Mouse (Mus musculus): ENCODE measurements around the gene Dzip1l. TPM values are rescaled to one million over a fixed set of nuclear protein-coding genes. Genes with fewer than 3 reads are reported as not detected.

Gene Dzip1l
- polyA plus RNA-seq, 1 experiment from 2014 or later, result 12.8 TPM

DNA sequence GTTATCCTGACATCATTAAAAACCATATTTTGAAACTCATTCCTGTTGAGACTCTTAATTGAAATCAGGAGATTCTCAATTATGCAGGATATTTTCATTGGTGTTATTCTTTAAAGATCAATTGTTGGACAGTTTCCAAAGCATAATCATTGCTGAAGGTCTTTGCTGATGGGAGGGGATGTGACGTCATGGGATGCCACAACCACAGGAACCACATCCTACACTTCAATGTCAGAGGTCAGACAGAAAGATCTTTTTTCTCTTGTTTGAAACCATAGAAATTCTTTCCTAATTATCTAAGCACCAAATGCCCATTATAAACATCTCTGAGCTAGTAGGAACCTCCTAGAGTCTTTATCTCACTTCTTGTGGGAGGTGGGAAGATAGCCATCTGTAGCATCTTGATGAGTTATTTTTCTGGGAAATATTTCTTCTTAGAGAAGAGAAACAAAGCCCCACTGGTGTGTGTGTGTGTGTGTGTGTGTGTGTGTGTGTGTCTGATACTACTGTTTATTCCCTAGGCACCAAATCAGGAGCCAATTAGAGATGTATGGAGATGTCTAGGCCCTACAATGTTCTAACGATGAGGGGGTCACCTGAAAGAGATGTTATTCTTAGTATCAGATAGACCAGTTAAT lies 70.6 kb downstream of the Dzip1l start:
- H3K4me3 ChIP-seq (replicated peaks), result no peak overlapping the region
- no peaks in the 10 kb centered on the region for H3K36me3 ChIP-seq
- H3K4me2 ChIP-seq (replicated peaks), result no peak overlapping the region
- H3K27ac ChIP-seq, result no peak overlapping the region
- ATAC-seq, result no peak
- H3K9ac ChIP-seq (replicated peaks), result no peak overlapping the region
- 92% methylated on average over 2 of the region's 2 CpGs for WGBS
- no peaks in the 10 kb centered on the region for H3K4me1 ChIP-seq (replicated peaks)
- H3K27me3 ChIP-seq, result no peaks in the 10 kb centered on the region
- no peaks in the 10 kb centered on the region for H3K9me3 ChIP-seq

DNA sequence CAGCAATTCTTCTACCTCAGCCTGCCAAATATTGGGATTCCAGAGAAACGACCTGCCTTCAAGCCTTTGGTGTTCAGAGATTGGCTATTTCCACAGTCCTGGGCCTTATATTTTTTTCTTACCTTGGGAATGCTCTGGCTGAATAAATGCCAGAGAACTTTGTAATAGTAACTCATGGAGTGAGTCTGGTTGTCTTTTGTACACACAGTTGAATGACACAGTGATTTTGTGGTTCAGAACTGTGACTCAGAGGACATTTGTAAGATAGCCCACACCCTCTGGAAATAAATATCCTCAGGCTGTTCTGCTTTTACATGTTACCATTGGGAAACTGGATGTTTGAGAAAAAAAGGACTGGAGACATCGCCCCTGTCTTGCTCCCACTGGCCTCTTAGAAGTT lies 71.9 kb downstream of the Dzip1l start:
- no peak for ATAC-seq
- Histone ChIP-seq H3K9ac (replicated peaks) (no peak overlapping the region), H3K4me1 (replicated peaks) (no peaks in the 10 kb centered on the region), H3K9me3 (no peaks in the 10 kb centered on the region), H3K27ac (no peak overlapping the region), H3K4me3 (replicated peaks) (no peak overlapping the region), H3K27me3 (no peaks in the 10 kb centered on the region), H3K4me2 (replicated peaks) (no peak overlapping the region), H3K36me3 (no peaks in the 10 kb centered on the region)
- WGBS, result 87% methylated on average over 2 of the region's 2 CpGs

DNA sequence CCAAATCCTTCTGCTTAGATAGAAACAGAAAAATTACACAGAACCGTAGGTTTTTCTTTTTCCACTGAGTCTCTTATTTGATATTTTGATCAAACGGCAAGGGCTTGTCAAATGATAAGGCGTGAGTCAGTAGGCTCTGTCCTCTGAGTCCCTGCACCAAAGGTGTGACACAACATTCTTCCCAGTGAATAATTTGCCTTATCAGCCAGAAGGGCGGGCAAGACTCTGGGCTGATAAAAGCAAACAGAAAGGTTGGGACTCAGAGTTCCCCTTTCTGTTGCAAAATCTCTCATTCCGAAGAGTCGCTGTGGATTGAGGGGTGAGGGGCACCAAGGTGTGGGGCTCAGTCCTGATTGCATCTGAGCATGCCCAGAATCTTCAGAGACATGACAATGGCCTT lies 72.9 kb downstream of the Dzip1l start:
- Histone ChIP-seq H3K9ac (replicated peaks) (no peak overlapping the region), H3K27ac (no peak overlapping the region), H3K27me3 (no peaks in the 10 kb centered on the region), H3K4me3 (replicated peaks) (no peak overlapping the region), H3K4me1 (replicated peaks) (no peaks in the 10 kb centered on the region), H3K36me3 (no peaks in the 10 kb centered on the region), H3K9me3 (no peaks in the 10 kb centered on the region), H3K4me2 (replicated peaks) (no peak overlapping the region)
- no peak for ATAC-seq
- WGBS, result 89% methylated on average over 6 of the region's 6 CpGs

DNA sequence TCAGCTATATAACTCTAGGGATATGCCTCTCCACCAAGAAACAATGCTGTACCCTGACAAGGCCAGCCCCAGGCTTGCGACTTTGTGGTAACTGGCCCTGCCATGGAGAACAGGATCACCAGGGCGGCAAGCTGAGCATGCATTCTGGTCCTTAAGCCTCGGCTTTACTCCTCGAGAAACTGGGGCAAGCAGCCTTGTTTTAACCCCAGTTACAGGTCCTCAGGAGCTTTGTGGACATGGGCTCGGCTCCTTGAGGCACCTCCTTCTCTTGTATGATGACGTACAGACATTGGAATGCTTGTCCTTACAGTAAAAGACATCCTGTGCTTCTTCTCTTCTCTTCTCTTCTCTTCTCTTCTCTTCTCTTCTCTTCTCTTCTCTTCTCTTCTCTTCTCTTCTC lies 74.4 kb downstream of the Dzip1l start:
- Histone ChIP-seq H3K4me1 (replicated peaks) (no peaks in the 10 kb centered on the region), H3K4me3 (replicated peaks) (no peak overlapping the region), H3K36me3 (no peaks in the 10 kb centered on the region), H3K9me3 (no peaks in the 10 kb centered on the region), H3K4me2 (replicated peaks) (no peak overlapping the region), H3K27me3 (no peaks in the 10 kb centered on the region), H3K9ac (replicated peaks) (no peak overlapping the region), H3K27ac (no peak overlapping the region)
- WGBS, result 78% methylated on average over 6 of the region's 6 CpGs
- ATAC-seq, result no peak

DNA sequence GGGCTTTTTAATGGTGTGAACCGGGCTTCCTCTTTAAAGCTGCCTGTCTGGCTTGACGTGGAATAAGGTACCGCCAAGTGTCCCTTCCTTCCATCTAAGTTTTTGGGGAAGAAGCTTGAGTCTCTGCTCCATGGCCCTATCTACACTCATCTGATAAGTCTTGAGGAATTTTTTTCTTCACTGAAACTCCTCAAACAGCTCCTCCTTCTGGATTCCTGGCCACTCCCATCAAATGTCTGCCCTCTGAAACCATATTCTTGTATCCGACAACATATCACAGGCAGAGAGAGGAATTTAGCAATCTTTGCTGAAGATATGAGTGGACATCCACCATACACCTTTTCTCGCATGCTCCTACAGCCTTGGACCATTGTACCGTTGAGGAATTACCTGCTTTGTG lies 77.0 kb downstream of the Dzip1l start:
- ATAC-seq, result no peak
- Histone ChIP-seq H3K4me1 (replicated peaks) (no peaks in the 10 kb centered on the region), H3K27me3 (no peaks in the 10 kb centered on the region), H3K27ac (no peak overlapping the region), H3K4me3 (replicated peaks) (no peak overlapping the region), H3K9ac (replicated peaks) (no peak overlapping the region), H3K36me3 (no peaks in the 10 kb centered on the region), H3K4me2 (replicated peaks) (no peak overlapping the region), H3K9me3 (no peaks in the 10 kb centered on the region)
- WGBS, result 94% methylated on average over 6 of the region's 6 CpGs

DNA sequence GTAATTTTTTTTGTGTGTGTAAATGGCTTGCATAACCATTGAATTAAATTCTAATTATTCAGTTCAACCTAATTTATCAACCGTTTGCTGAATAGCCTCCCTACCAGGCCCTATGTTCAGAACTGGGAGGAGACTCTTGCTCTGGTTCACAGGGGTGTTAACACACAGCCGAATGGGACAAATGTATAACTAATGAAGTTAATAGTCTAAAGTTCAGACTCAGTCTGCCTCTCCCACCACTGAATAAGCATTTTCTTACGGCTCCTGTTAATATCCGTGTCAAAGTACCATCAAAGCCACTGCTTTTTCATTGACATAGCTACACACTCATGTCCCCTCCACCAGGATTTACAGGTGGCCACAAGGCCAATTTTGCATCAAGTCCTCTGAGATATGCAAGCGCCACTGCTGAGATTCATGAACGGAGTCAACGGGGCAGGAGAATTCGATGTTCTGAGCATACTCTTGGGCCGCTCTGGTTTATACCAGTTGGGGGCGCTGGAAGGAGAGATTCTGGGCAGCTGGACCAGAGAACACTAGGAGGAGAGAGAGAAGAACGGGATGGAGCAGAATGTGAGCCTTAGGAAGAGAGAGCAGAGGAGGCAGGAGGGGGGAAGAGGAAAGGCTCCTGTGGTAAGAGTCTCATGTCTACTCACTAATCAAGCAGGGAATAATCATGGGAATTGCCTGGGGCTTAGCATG lies 78.3 kb downstream of the Dzip1l start:
- Histone ChIP-seq H3K27ac (no peak overlapping the region), H3K36me3 (no peaks in the 10 kb centered on the region), H3K9me3 (no peaks in the 10 kb centered on the region), H3K9ac (replicated peaks) (no peak overlapping the region), H3K4me2 (replicated peaks) (no peak overlapping the region), H3K4me1 (replicated peaks) (no peaks in the 10 kb centered on the region), H3K4me3 (replicated peaks) (no peak overlapping the region), H3K27me3 (no peaks in the 10 kb centered on the region)
- WGBS, result 75% methylated on average over 11 of the region's 11 CpGs
- no peak for ATAC-seq

DNA sequence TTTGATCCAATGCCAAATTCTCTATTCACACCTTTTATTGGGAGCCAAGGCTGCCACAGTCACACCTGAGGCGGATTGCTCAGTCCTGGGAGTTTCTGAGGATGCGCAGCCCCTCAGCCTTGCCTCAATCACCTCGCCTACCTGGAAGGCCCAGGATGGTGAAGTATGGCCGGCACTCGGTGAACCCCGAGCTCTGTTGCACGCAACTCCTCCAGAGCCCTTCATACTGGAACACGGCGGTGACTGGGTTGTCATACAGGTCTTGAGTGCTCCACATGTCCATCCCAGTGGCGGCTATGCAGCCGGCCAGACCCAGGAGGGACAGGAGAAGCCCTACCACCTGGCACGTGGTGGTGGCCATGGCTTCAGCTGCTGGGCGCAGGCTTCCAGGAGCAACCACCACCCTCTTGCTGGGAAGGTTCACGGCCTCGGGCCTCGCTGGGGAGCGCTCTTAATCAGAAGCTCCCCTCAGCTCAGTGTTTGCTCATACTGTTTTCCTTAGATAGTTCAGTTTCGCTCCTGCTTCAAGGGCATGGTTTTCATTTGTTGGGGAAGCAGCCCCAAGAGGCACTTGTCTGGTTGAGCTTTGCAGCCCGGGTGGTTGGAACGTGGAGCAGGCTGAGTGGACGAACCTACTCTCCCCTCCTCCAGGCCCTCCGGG lies 80.4 kb downstream of the Dzip1l start:
- H3K27ac ChIP-seq, result no peak overlapping the region
- H3K4me1 ChIP-seq (replicated peaks), result no peaks in the 10 kb centered on the region
- H3K36me3 ChIP-seq, result no peaks in the 10 kb centered on the region
- H3K4me3 ChIP-seq (replicated peaks), result no peak overlapping the region
- ATAC-seq, result no peak
- H3K9ac ChIP-seq (replicated peaks), result no peak overlapping the region
- H3K9me3 ChIP-seq, result no peaks in the 10 kb centered on the region
- 91% methylated on average over 22 of the region's 22 CpGs for WGBS
- H3K27me3 ChIP-seq, result no peaks in the 10 kb centered on the region
- H3K4me2 ChIP-seq (replicated peaks), result no peak overlapping the region

DNA sequence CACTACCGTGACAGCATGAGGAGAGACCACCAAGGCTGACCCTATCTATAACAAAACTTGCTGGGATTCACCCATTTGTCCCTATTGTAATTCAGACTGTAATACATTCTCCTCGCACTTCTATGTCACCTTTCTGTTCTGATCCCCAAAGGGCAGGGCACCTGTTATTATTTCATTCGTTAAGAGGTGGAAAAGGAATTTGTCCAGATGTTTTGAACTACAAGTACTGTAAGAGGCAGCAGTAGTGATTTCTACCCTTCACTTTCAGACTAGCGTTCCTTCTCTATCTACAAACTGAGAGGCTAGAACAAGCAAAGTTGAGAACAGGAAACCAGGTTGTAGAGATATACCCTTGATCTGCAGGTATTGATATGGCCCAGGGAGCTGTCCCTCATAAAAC lies 81.0 kb downstream of the Dzip1l start:
- Histone ChIP-seq H3K27me3 (no peaks in the 10 kb centered on the region), H3K27ac (no peak overlapping the region), H3K4me1 (replicated peaks) (no peaks in the 10 kb centered on the region), H3K4me3 (replicated peaks) (no peak overlapping the region), H3K36me3 (no peaks in the 10 kb centered on the region), H3K9me3 (no peaks in the 10 kb centered on the region), H3K9ac (replicated peaks) (no peak overlapping the region), H3K4me2 (replicated peaks) (no peak overlapping the region)
- 89% methylated on average over 4 of the region's 4 CpGs for WGBS
- no peak for ATAC-seq

DNA sequence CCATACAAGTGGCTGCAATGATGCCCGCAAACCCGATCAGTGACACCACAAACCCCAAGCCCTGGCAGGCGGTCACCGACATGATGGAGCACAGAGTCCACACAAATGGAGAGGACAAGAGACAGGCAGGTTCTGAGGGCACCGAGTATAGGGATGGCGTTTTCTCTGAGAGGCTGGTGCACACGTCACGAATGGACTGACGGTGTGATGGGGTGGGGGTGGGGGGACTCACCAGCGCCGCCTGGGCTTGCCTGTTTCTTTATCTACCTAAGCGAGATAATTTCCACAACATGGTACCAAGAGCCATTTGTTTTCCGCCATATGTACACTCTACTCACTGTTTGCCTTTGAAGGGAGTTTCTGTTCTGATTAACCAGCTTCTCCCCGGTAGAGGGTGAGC lies 87.8 kb downstream of the Dzip1l start, which contains the start of gene Cldn18:
Cldn18 (minus strand) TSS at position 134 of the 400 bp plus-strand sequence.
- Histone ChIP-seq H3K4me1 (replicated peaks) (no peaks in the 10 kb centered on the region), H3K27ac (no peak within 1 kb of the TSS), H3K9ac (replicated peaks) (no peak within 1 kb of the TSS), H3K27me3 (no peaks in the 10 kb centered on the region), H3K36me3 (no peaks in the 10 kb centered on the region), H3K4me3 (replicated peaks) (no peak within 1 kb of the TSS), H3K4me2 (replicated peaks) (no peak within 1 kb of the TSS), H3K9me3 (no peaks in the 10 kb centered on the region)
- ATAC-seq, result no peak
- WGBS, result 91% methylated on average over 14 of the region's 14 CpGs

Other genes starting within 250 kb of the Dzip1l start
- gene Mras, start 192.1 kb upstream of the Dzip1l start, polyA plus RNA-seq (2015; fragmentation: Nextera tagmentation; extraction: Ambion mirVana), result 43.8 and 46.0 TPM in 2 replicates
- gene Nme9, start 178.0 kb upstream of the Dzip1l start, polyA plus RNA-seq (2015; fragmentation: Nextera tagmentation; extraction: Ambion mirVana), result 0.55 TPM in 1 of 2 replicates, not detected in the other
- gene Armc8, start 60.6 kb upstream of the Dzip1l start, polyA plus RNA-seq (2015; fragmentation: Nextera tagmentation; extraction: Ambion mirVana), result 61.8 and 68.2 TPM in 2 replicates
- gene Dbr1, start 53.7 kb upstream of the Dzip1l start, polyA plus RNA-seq (2015; fragmentation: Nextera tagmentation; extraction: Ambion mirVana), result 29.1 and 32.1 TPM in 2 replicates
- gene A4gnt, start 17.0 kb upstream of the Dzip1l start, polyA plus RNA-seq (2015; fragmentation: Nextera tagmentation; extraction: Ambion mirVana), result not detected in 2 replicates
- 0.12 TPM in 1 of 2 replicates, not detected in the other for gene Cldn18, start 87.8 kb downstream of the Dzip1l start, polyA plus RNA-seq (2015; fragmentation: Nextera tagmentation; extraction: Ambion mirVana)
- 80.3 and 112 TPM in 2 replicates for gene Sox14, start 246.7 kb downstream of the Dzip1l start, polyA plus RNA-seq (2015; fragmentation: Nextera tagmentation; extraction: Ambion mirVana)